Mouse (Mus musculus): ENCODE results near the gene Rnf111. TPM values are rescaled to one million over a fixed set of nuclear protein-coding genes. Genes with fewer than 3 reads are reported as not detected.
"Not testable (repeated sequence)": the region's sequence is repeated elsewhere in the genome, so short reads cannot be mapped to it uniquely, and the experiment has no call there.

Rnf111 gene
- polyA plus RNA-seq, 1 experiment from 2014 or later = 16.2 TPM

GRCm38 (mm10) chr9:70485840-70486239 lies 17.7 kb downstream of the Rnf111 start:
- H3K4me2 ChIP-seq (replicated peaks; ENCODE audit: low read depth, low read length) = no peak overlapping the region
- H3K4me1 ChIP-seq (ENCODE audit: insufficient read depth, low read depth, low read length) = no peaks in the 10 kb centered on the region
- H3K27me3 ChIP-seq (replicated peaks; ENCODE audit: insufficient read depth, low read length) = no peaks in the 10 kb centered on the region
- H3K27ac ChIP-seq (ENCODE audit: low read length) = no peak overlapping the region
- H3K9ac ChIP-seq (replicated peaks; ENCODE audit: low read depth) = no peak overlapping the region
- DNase-seq (ENCODE audit: low spot score) (no peak), ATAC-seq (no peak)
- 76% methylated on average over 1 of the region's 1 CpGs for WGBS
- no peaks in the 10 kb centered on the region for H3K9me3 ChIP-seq (ENCODE audit: low read length)
- H3K4me3 ChIP-seq (ENCODE audit: low read depth, low read length) = no peak overlapping the region
- H3K36me3 ChIP-seq (ENCODE audit: insufficient read depth, low read length) = no peaks in the 10 kb centered on the region
- no peak for TF ChIP-seq EP300 (IDR thresholded peaks at IDR 0.05)
- TF ChIP-seq CTCF (IDR thresholded peaks at IDR 0.05) = no peak

GRCm38 (mm10) chr9:70483495-70483894 lies 20.0 kb downstream of the Rnf111 start:
- 89% methylated on average over 5 of the region's 5 CpGs for WGBS
- no peaks in the 10 kb centered on the region for H3K9me3 ChIP-seq (ENCODE audit: low read length)
- H3K9ac ChIP-seq (replicated peaks; ENCODE audit: low read depth) = no peak overlapping the region
- no peaks in the 10 kb centered on the region for H3K36me3 ChIP-seq (ENCODE audit: insufficient read depth, low read length)
- H3K27me3 ChIP-seq (replicated peaks; ENCODE audit: insufficient read depth, low read length) = no peaks in the 10 kb centered on the region
- DNase-seq (ENCODE audit: low spot score) (no peak), ATAC-seq (no peak)
- no peak overlapping the region for H3K27ac ChIP-seq (ENCODE audit: low read length)
- H3K4me2 ChIP-seq (replicated peaks; ENCODE audit: low read depth, low read length) = no peak overlapping the region
- TF ChIP-seq CTCF (IDR thresholded peaks at IDR 0.05) = no peak
- TF ChIP-seq EP300 (IDR thresholded peaks at IDR 0.05) = no peak
- no peaks in the 10 kb centered on the region for H3K4me1 ChIP-seq (ENCODE audit: insufficient read depth, low read depth, low read length)
- no peak overlapping the region for H3K4me3 ChIP-seq (ENCODE audit: low read depth, low read length)

GRCm38 (mm10) chr9:70481872-70482271 lies 21.7 kb downstream of the Rnf111 start:
- H3K9me3 ChIP-seq (ENCODE audit: low read length) = no peaks in the 10 kb centered on the region
- TF ChIP-seq CTCF (IDR thresholded peaks at IDR 0.05) = no peak
- no peak for TF ChIP-seq EP300 (IDR thresholded peaks at IDR 0.05)
- no peak overlapping the region for H3K9ac ChIP-seq (replicated peaks; ENCODE audit: low read depth)
- H3K27me3 ChIP-seq (replicated peaks; ENCODE audit: insufficient read depth, low read length) = no peaks in the 10 kb centered on the region
- no peak overlapping the region for H3K4me2 ChIP-seq (replicated peaks; ENCODE audit: low read depth, low read length)
- H3K4me1 ChIP-seq (ENCODE audit: insufficient read depth, low read depth, low read length) = no peaks in the 10 kb centered on the region
- H3K27ac ChIP-seq (ENCODE audit: low read length) = no peak overlapping the region
- ATAC-seq (no peak), DNase-seq (ENCODE audit: low spot score) (no peak)
- no peak overlapping the region for H3K4me3 ChIP-seq (ENCODE audit: low read depth, low read length)
- no peaks in the 10 kb centered on the region for H3K36me3 ChIP-seq (ENCODE audit: insufficient read depth, low read length)

GRCm38 (mm10) chr9:70477229-70477628 lies 26.3 kb downstream of the Rnf111 start:
- ATAC-seq (no peak), DNase-seq (ENCODE audit: low spot score) (no peak)
- Histone ChIP-seq H3K4me3 (ENCODE audit: low read depth, low read length) (no peak overlapping the region), H3K4me2 (replicated peaks; ENCODE audit: low read depth, low read length) (no peak overlapping the region), H3K27ac (ENCODE audit: low read length) (no peak overlapping the region), H3K27me3 (replicated peaks; ENCODE audit: insufficient read depth, low read length) (no peaks in the 10 kb centered on the region), H3K9ac (replicated peaks; ENCODE audit: low read depth) (no peak overlapping the region), H3K9me3 (ENCODE audit: low read length) (no peaks in the 10 kb centered on the region), H3K4me1 (ENCODE audit: insufficient read depth, low read depth, low read length) (no peaks in the 10 kb centered on the region), H3K36me3 (ENCODE audit: insufficient read depth, low read length) (peaks cover 13% of the 10 kb centered on the region; the same call in 1 of the 2 replicates)
- TF ChIP-seq EP300 (IDR thresholded peaks at IDR 0.05) = no peak
- TF ChIP-seq CTCF (IDR thresholded peaks at IDR 0.05) = no peak
- WGBS = 88% methylated on average over 3 of the region's 3 CpGs

- TF ChIP-seq EP300 (IDR thresholded peaks at IDR 0.05) = no peak
- TF ChIP-seq CTCF (IDR thresholded peaks at IDR 0.05) = no peak
- no peaks in the 10 kb centered on the region for H3K9me3 ChIP-seq (ENCODE audit: low read length)
- H3K27me3 ChIP-seq (replicated peaks; ENCODE audit: insufficient read depth, low read length) = no peaks in the 10 kb centered on the region
- H3K27ac ChIP-seq (ENCODE audit: low read length) = no peak overlapping the region
- DNase-seq (ENCODE audit: low spot score) = no peak
- no peak overlapping the region for H3K4me3 ChIP-seq (ENCODE audit: low read depth, low read length)
- peaks cover 15% of the 10 kb centered on the region; the same call in 1 of the 2 replicates for H3K36me3 ChIP-seq (ENCODE audit: insufficient read depth, low read length)
- no peak for ATAC-seq
- WGBS = 93% methylated on average over 9 of the region's 9 CpGs
- no peaks in the 10 kb centered on the region for H3K4me1 ChIP-seq (ENCODE audit: insufficient read depth, low read depth, low read length)
- H3K4me2 ChIP-seq (replicated peaks; ENCODE audit: low read depth, low read length) = no peak overlapping the region
- H3K9ac ChIP-seq (replicated peaks; ENCODE audit: low read depth) = no peak overlapping the region
Measured at GRCm38 (mm10) chr9:70475777-70476270, 27.7 kb downstream of the Rnf111 start.

- Histone ChIP-seq H3K4me1 (ENCODE audit: insufficient read depth, low read depth, low read length) (no peaks in the 10 kb centered on the region), H3K4me2 (replicated peaks; ENCODE audit: low read depth, low read length) (no peak overlapping the region), H3K27ac (ENCODE audit: low read length) (no peak overlapping the region), H3K36me3 (ENCODE audit: insufficient read depth, low read length) (peaks cover 15% of the 10 kb centered on the region; the same call in 1 of the 2 replicates), H3K4me3 (ENCODE audit: low read depth, low read length) (no peak overlapping the region), H3K9ac (replicated peaks; ENCODE audit: low read depth) (no peak overlapping the region), H3K27me3 (replicated peaks; ENCODE audit: insufficient read depth, low read length) (no peaks in the 10 kb centered on the region), H3K9me3 (ENCODE audit: low read length) (no peaks in the 10 kb centered on the region)
- ATAC-seq (no peak), DNase-seq (ENCODE audit: low spot score) (no peak)
- TF ChIP-seq CTCF (IDR thresholded peaks at IDR 0.05) (no peak), EP300 (IDR thresholded peaks at IDR 0.05) (no peak)
- WGBS = 90% methylated on average over 1 of the region's 1 CpGs
Measured at GRCm38 (mm10) chr9:70473400-70473799, 30.1 kb downstream of the Rnf111 start.

- not testable (repeated sequence) for H3K9me3 ChIP-seq (ENCODE audit: low read length); DNase-seq (ENCODE audit: low spot score); H3K4me1 ChIP-seq (ENCODE audit: insufficient read depth, low read depth, low read length); H3K4me2 ChIP-seq (replicated peaks; ENCODE audit: low read depth, low read length); H3K27ac ChIP-seq (ENCODE audit: low read length); H3K27me3 ChIP-seq (replicated peaks; ENCODE audit: insufficient read depth, low read length); H3K9ac ChIP-seq (replicated peaks; ENCODE audit: low read depth); H3K36me3 ChIP-seq (ENCODE audit: insufficient read depth, low read length); ATAC-seq; H3K4me3 ChIP-seq (ENCODE audit: low read depth, low read length)
- WGBS = 95% methylated on average over 13 of the region's 13 CpGs
Measured at GRCm38 (mm10) chr9:70463091-70463490, 40.4 kb downstream of the Rnf111 start.

All from lung, postnatal 0 days (tissue).